Comparison of ENCODE assay signal across 11 mouse cellular contexts in the genomic region with DNA sequence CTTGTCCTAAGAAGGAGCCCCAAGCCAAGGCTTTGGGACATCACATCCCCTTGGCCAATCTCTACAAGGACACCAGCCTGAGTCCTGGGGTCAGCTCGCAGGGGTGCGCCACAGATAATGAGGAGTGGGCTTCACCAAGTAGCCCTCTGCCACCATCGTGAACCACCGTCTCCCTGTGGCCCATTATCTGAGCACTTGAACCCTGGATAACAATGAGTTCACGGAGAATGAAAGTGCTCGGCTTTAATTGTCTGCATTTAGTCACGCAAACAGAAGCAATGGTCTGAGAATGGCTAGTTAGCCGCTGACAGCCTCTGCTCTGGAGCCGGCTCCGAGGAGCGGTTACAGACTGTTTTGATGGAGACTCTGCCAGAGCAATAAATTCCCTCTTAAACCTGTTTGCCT.
DNase-seq lines count a peak whose midpoint lies in the region; ATAC-seq and TF ChIP-seq lines count a peak whose summit lies in the region.
"Had no signal": no experiment of that assay in that cellular context is flagged by ENCODE, and none has a peak within 500 bp of the region (broad histone marks: within the 10 kb centered on the region; RNA-seq: fewer than 3 reads in every experiment).

No protein-coding gene starts in this region.

- no peak overlapping the region for H3K27ac ChIP-seq in kidney, postnatal 0 days
- peak overlapping the region; percentile 92 for H3K27ac ChIP-seq in forebrain, embryonic 13.5 days
- no peak overlapping the region for H3K27ac ChIP-seq in liver, embryonic 11.5 days (ENCODE audit: low read depth, low read length)
- H3K27ac ChIP-seq: liver, embryonic 15.5 days had no signal

- H3K4me3 ChIP-seq in kidney, postnatal 0 days (replicated peaks; ENCODE audit: low read depth, low read length) = no peak overlapping the region
- peak overlapping the region; percentile 9 for H3K4me3 ChIP-seq in forebrain, embryonic 13.5 days
- H3K4me3 ChIP-seq in liver, embryonic 11.5 days (ENCODE audit: low read depth, low read length) = no peak overlapping the region
- H3K4me3 ChIP-seq: liver, embryonic 15.5 days had no signal

- H3K9me3 ChIP-seq in kidney, postnatal 0 days (replicated peaks; ENCODE audit: low read length) = no peaks in the 10 kb centered on the region
- H3K9me3 ChIP-seq in forebrain, embryonic 13.5 days (replicated peaks) = no peaks in the 10 kb centered on the region
- H3K9me3 ChIP-seq in liver, embryonic 11.5 days (ENCODE audit: control insufficient read depth, low read length) = no peaks in the 10 kb centered on the region
- H3K9me3 ChIP-seq: liver, embryonic 15.5 days had no signal

- H3K36me3 ChIP-seq in kidney, postnatal 0 days (ENCODE audit: insufficient read depth, low read length) = no peaks in the 10 kb centered on the region
- no peaks in the 10 kb centered on the region for H3K36me3 ChIP-seq in forebrain, embryonic 13.5 days (ENCODE audit: poor library complexity, severe bottlenecking)
- H3K36me3 ChIP-seq in liver, embryonic 11.5 days (ENCODE audit: control insufficient read depth, insufficient read depth, low read length) = no peaks in the 10 kb centered on the region
- H3K36me3 ChIP-seq: liver, embryonic 15.5 days had no signal

- H3K4me1 ChIP-seq in kidney, postnatal 0 days (replicated peaks; ENCODE audit: insufficient read depth, low read length) = 0 out of 2 replicates have a peak, but pooled peaks cover 4% of the 10 kb centered on the region
- H3K4me1 ChIP-seq in forebrain, embryonic 13.5 days = peaks cover 56% of the 10 kb centered on the region
- no peaks in the 10 kb centered on the region for H3K4me1 ChIP-seq in liver, embryonic 11.5 days (replicated peaks; ENCODE audit: control insufficient read depth, insufficient read depth, low read length)
- H3K4me1 ChIP-seq: liver, embryonic 15.5 days had no signal

- peak; percentile 46 for DNase-seq in kidney, postnatal 0 days (ENCODE audit: low spot score)
- DNase-seq in kidney, postnatal 14 days = no peak
- peak; percentile 58 for DNase-seq in mesoderm, embryonic 11.5 days (ENCODE audit: low read depth, low spot score)
- peak; percentile 82 for DNase-seq in retina, postnatal 1 day
- DNase-seq in yolk sac, embryonic 10.5 days (ENCODE audit: low spot score) = no peak
- no peak for DNase-seq in liver, embryonic 11.5 days (ENCODE audit: low spot score)
- DNase-seq in thymus, postnatal 4 days = no peak
- DNase-seq: right cerebral cortex, adult 18-20 months had no signal

- ATAC-seq in kidney, postnatal 0 days (replicated peaks; ENCODE audit: low FRiP score, low read depth) = no peak
- peak; percentile 63 for ATAC-seq in forebrain, embryonic 13.5 days
- no peak for ATAC-seq in liver, embryonic 11.5 days (replicated peaks; ENCODE audit: low FRiP score)

- WGBS in kidney, postnatal 0 days = 35% methylated on average over 11 of the region's 11 CpGs
- WGBS in forebrain, embryonic 13.5 days = 5% methylated on average over 11 of the region's 11 CpGs
- 72% methylated on average over 11 of the region's 11 CpGs for WGBS in liver, embryonic 11.5 days

- no peak overlapping the region for H3K4me2 ChIP-seq in kidney, postnatal 0 days (ENCODE audit: low read length)
- H3K4me2 ChIP-seq in forebrain, embryonic 13.5 days = peak overlapping the region; percentile 48
- no peak overlapping the region for H3K4me2 ChIP-seq in liver, embryonic 11.5 days
- H3K4me2 ChIP-seq: liver, embryonic 15.5 days had no signal

- H3K27me3 ChIP-seq in kidney, postnatal 0 days (ENCODE audit: insufficient read depth, low read length) = no peaks in the 10 kb centered on the region
- H3K27me3 ChIP-seq in forebrain, embryonic 13.5 days = no peaks in the 10 kb centered on the region
- no peaks in the 10 kb centered on the region for H3K27me3 ChIP-seq in liver, embryonic 11.5 days (replicated peaks; ENCODE audit: control insufficient read depth, insufficient read depth, low read length)
- H3K27me3 ChIP-seq: CH12.LX; liver, embryonic 15.5 days had no signal

- TF ChIP-seq CTCF in kidney, postnatal 0 days (IDR thresholded peaks at IDR 0.05; ENCODE audit: low read depth) = no peak

- no peak overlapping the region for H3K9ac ChIP-seq in kidney, postnatal 0 days (ENCODE audit: low read depth, low read length)
- H3K9ac ChIP-seq in forebrain, embryonic 13.5 days = peak overlapping the region; percentile 48
- no peak overlapping the region for H3K9ac ChIP-seq in liver, embryonic 11.5 days (ENCODE audit: low read depth, low read length)
- H3K9ac ChIP-seq: liver, embryonic 15.5 days had no signal

Comparison
In these comparisons a context has a peak if more than half of its experiments do, and no peak if none do; other contexts are left out.
1. DNase-seq: peak in kidney, postnatal 0 days (single experiment), mesoderm, embryonic 11.5 days (single experiment) and retina, postnatal 1 day (single experiment); none in kidney, postnatal 14 days (single experiment), yolk sac, embryonic 10.5 days (single experiment), liver, embryonic 11.5 days (single experiment) and thymus, postnatal 4 days (single experiment).